Mouse (Mus musculus) spleen, adult 10 weeks (tissue): ENCODE data around the gene Strn4. TPM values are rescaled to one million over a fixed set of nuclear protein-coding genes. Genes with fewer than 3 reads are reported as not detected.

Source experiments
- polyA plus RNA-seq: library from polyadenylated mRNA; stranded (reverse); fragments of 350-450 nt; fragmentation: Illumina TruSeq; extraction: RNeasy Lipid Tissue Mini Kit (QIAGEN cat#74804); gene quantifications from one replicate; pipeline ENCODE4 v1.2.3, GENCODE M21; 2015; ENCODE audit warnings: low replicate concordance; ENCODE audit not compliant: insufficient read depth

Strn4 gene
- polyA plus RNA-seq, result 59.6 TPM

GRCm38 (mm10) chr7:16815351-16815941, at the start of gene Strn4:
Strn4 (plus strand) TSS chr7:16815889.

GRCm38 (mm10) chr7:16780825-16781554, 34.7 kb upstream of the Strn4 start, which contains the start of gene Slc1a5:
Slc1a5 (plus strand) TSS chr7:16781340.

GRCm38 (mm10) chr7:16816475-16817122, 910 bp downstream of the Strn4 start, which contains the start of gene Fkrp:
Fkrp (minus strand) TSS chr7:16816732.

GRCm38 (mm10) chr7:16842645-16843063, 27.0 kb downstream of the Strn4 start, which contains the start of gene Prkd2:
Prkd2 (plus strand) TSS chr7:16842902.

GRCm38 (mm10) chr7:16875310-16875325, 59.4 kb downstream of the Strn4 start, which contains the start of gene Dact3:
Dact3 (plus strand) TSS chr7:16875317.

Other genes starting within 250 kb of the Strn4 start
- 12.9 TPM for gene Arhgap35, start 200.9 kb upstream of the Strn4 start, polyA plus RNA-seq
- gene Ceacam15, start 140.2 kb upstream of the Strn4 start, polyA plus RNA-seq, result not detected
- not detected for gene Ceacam9, start 94.0 kb upstream of the Strn4 start, polyA plus RNA-seq
- gene Ap2s1, start 77.5 kb upstream of the Strn4 start, polyA plus RNA-seq, result 119 TPM
- gene Slc1a5, start 34.5 kb upstream of the Strn4 start, polyA plus RNA-seq, result 164 TPM
- 19.8 TPM for gene Fkrp, start 843 bp downstream of the Strn4 start, polyA plus RNA-seq
- gene Prkd2, start 27.0 kb downstream of the Strn4 start, polyA plus RNA-seq, result 58.1 TPM
- 2.7 TPM for gene Dact3, start 59.4 kb downstream of the Strn4 start, polyA plus RNA-seq
- gene Gng8, start 75.9 kb downstream of the Strn4 start, polyA plus RNA-seq, result 2.4 TPM
- 5.6 TPM for gene Ptgir, start 90.6 kb downstream of the Strn4 start, polyA plus RNA-seq
- 168 TPM for gene Calm3, start 108.2 kb downstream of the Strn4 start, polyA plus RNA-seq
- gene Pnmal2, start 128.8 kb downstream of the Strn4 start, polyA plus RNA-seq, result 1.5 TPM
- not detected for gene Pnmal1, start 143.8 kb downstream of the Strn4 start, polyA plus RNA-seq
- 3.1 TPM for gene Gm42372, start 167.2 kb downstream of the Strn4 start, polyA plus RNA-seq
- 1.6 TPM for gene Ccdc8, start 176.8 kb downstream of the Strn4 start, polyA plus RNA-seq
- 82.6 TPM for gene Ppp5c, start 212.0 kb downstream of the Strn4 start, polyA plus RNA-seq
- 1.0 TPM for gene Hif3a, start 246.5 kb downstream of the Strn4 start, polyA plus RNA-seq